Mouse (Mus musculus): ENCODE results near the gene Sppl3. TPM values are rescaled to one million over a fixed set of nuclear protein-coding genes. Genes with fewer than 3 reads are reported as not detected.

Gene Sppl3
- polyA plus RNA-seq (2015; fragmentation: Nextera tagmentation; extraction: Ambion mirVana): 19.0 and 39.4 TPM in 2 replicates

DNA sequence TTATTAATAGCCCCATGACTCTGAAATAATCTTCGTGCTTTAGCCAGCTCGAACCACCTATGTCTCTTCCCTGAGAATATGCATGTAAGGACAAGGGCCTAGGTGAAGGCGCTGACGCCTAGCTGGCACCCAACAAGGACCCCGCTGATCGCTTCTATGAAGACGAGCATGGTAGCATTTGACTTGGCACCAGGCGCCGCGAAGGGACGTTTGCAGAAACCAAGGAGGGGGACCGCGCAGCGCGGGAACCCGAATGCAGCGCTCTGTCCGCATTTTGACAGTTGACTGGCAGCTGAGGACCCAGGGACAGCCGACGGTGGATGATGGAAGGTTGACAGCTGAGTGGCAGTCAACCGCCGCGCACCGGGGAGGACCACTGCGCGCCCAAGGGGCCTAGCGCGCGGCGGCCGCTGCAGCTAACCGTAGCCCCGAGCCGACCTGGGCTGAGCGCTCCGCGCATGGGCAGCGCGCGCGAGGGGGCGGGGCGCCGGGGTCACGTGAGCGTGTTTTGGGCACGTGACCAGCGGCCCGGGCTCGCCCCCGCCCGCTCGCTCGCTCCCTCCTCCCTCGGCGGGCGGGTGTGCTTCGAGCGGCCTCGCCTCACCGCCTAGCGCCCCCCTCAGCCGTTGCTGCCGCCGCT is at the start of gene Sppl3:
Gene Sppl3, plus strand, starts transcription at position 561 of the 640 bp plus-strand sequence.
- peak; percentile 94 for DNase-seq (ENCODE audit: low spot score)
- H3K27me3 ChIP-seq (ENCODE audit: insufficient read depth, low read length): no peaks in the 10 kb centered on the region
- TF ChIP-seq CTCF (IDR thresholded peaks at IDR 0.05; ENCODE audit: low read depth): no peak
- peak within 1 kb of the TSS; percentile 91 for H3K4me3 ChIP-seq (replicated peaks; ENCODE audit: low read depth, low read length)
- WGBS: 2% methylated on average over 56 of the region's 65 CpGs
- no peaks in the 10 kb centered on the region for H3K9me3 ChIP-seq (replicated peaks; ENCODE audit: low read length)
- H3K27ac ChIP-seq: peak within 1 kb of the TSS; percentile 95
- peak within 1 kb of the TSS; percentile 98 for H3K9ac ChIP-seq (ENCODE audit: low read depth, low read length)
- H3K4me1 ChIP-seq (replicated peaks; ENCODE audit: insufficient read depth, low read length): peaks cover 21% of the 10 kb centered on the region
- H3K36me3 ChIP-seq (ENCODE audit: insufficient read depth, low read length): no peaks in the 10 kb centered on the region
- peak; percentile 91 for ATAC-seq (replicated peaks; ENCODE audit: low FRiP score, low read depth)
- H3K4me2 ChIP-seq (ENCODE audit: low read length): peak within 1 kb of the TSS; percentile 92

- Histone ChIP-seq H3K36me3 (ENCODE audit: insufficient read depth, low read length) (no peaks in the 10 kb centered on the region), H3K4me3 (replicated peaks; ENCODE audit: low read depth, low read length) (no peak overlapping the region), H3K9me3 (replicated peaks; ENCODE audit: low read length) (no peaks in the 10 kb centered on the region), H3K27me3 (ENCODE audit: insufficient read depth, low read length) (no peaks in the 10 kb centered on the region), H3K27ac (peak overlapping the region; percentile 57; the same call in 1 of the 2 replicates), H3K4me2 (ENCODE audit: low read length) (no peak overlapping the region), H3K9ac (ENCODE audit: low read depth, low read length) (no peak overlapping the region), H3K4me1 (replicated peaks; ENCODE audit: insufficient read depth, low read length) (peaks cover 10% of the 10 kb centered on the region)
- TF ChIP-seq CTCF (IDR thresholded peaks at IDR 0.05; ENCODE audit: low read depth): no peak
- peak; percentile 60 for ATAC-seq (replicated peaks; ENCODE audit: low FRiP score, low read depth)
- 17% methylated on average over 4 of the region's 4 CpGs for WGBS
- peak; percentile 73 for DNase-seq (ENCODE audit: low spot score)
Observed at GRCm38 (mm10) chr5:114961590-114962360, 49.2 kb upstream of the Sppl3 start.

DNA sequence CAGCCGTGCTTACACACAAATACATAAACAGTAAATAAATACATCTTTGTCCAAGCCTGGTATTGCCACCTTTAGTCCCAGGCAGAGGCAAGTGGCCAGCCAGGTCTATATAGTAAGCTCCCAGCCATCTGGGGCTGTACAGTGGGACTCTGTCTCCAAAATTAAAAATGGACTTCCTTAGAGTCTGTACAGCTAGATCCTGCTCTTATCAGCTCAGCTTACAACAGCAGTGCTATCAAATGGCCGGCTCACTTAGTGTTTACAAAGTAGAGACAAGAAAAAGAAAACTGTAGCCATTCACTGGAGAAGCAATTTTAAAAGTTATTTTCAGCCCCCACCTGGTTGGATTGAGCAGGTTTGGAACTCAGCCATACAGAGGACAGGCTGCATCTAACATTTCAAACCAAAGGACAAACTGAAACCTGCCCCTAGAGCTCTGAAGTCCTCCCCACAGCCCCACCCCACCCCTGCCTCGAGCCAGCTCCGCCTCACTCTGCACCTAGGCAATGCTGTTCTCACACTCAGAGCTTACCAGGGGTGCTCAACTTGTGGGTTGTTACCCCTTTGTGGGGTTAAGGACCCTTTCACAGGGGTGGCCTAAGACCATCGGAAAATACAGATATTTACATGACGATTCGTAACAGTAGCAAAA is 46.5 kb upstream of the Sppl3 start:
- Histone ChIP-seq H3K4me3 (replicated peaks; ENCODE audit: low read depth, low read length) (no peak overlapping the region), H3K27ac (peak overlapping the region; percentile 79)
- ATAC-seq (replicated peaks; ENCODE audit: low FRiP score, low read depth): no peak

GRCm38 (mm10) chr5:114964967-114965898 is 45.7 kb upstream of the Sppl3 start:
- H3K9me3 ChIP-seq (replicated peaks; ENCODE audit: low read length): no peaks in the 10 kb centered on the region
- peaks cover 10% of the 10 kb centered on the region for H3K4me1 ChIP-seq (replicated peaks; ENCODE audit: insufficient read depth, low read length)
- no peaks in the 10 kb centered on the region for H3K36me3 ChIP-seq (ENCODE audit: insufficient read depth, low read length)
- DNase-seq (ENCODE audit: low spot score) (peak; percentile 41), ATAC-seq (replicated peaks; ENCODE audit: low FRiP score, low read depth) (0 out of 2 replicates have a peak, but pooled peaks have one; percentile 15)
- TF ChIP-seq CTCF (IDR thresholded peaks at IDR 0.05; ENCODE audit: low read depth): no peak
- no peaks in the 10 kb centered on the region for H3K27me3 ChIP-seq (ENCODE audit: insufficient read depth, low read length)
- WGBS: 29% methylated on average over 17 of the region's 17 CpGs
- peak overlapping the region; percentile 79 for H3K27ac ChIP-seq
- H3K4me3 ChIP-seq (replicated peaks; ENCODE audit: low read depth, low read length): no peak overlapping the region
- H3K4me2 ChIP-seq (ENCODE audit: low read length): no peak overlapping the region
- no peak overlapping the region for H3K9ac ChIP-seq (ENCODE audit: low read depth, low read length)

More for the DNA sequence above, 46.5 kb upstream of the Sppl3 start:
- Histone ChIP-seq H3K9me3 (replicated peaks; ENCODE audit: low read length) (no peaks in the 10 kb centered on the region), H3K4me2 (ENCODE audit: low read length) (peak overlapping the region; percentile 3; the same call in 1 of the 2 replicates), H3K4me1 (replicated peaks; ENCODE audit: insufficient read depth, low read length) (peaks cover 10% of the 10 kb centered on the region), H3K27me3 (ENCODE audit: insufficient read depth, low read length) (no peaks in the 10 kb centered on the region), H3K36me3 (ENCODE audit: insufficient read depth, low read length) (no peaks in the 10 kb centered on the region), H3K9ac (ENCODE audit: low read depth, low read length) (no peak overlapping the region)
- 50% methylated on average over 7 of the region's 7 CpGs for WGBS
- DNase-seq (ENCODE audit: low spot score): no peak
- no peak for TF ChIP-seq CTCF (IDR thresholded peaks at IDR 0.05; ENCODE audit: low read depth)

DNA sequence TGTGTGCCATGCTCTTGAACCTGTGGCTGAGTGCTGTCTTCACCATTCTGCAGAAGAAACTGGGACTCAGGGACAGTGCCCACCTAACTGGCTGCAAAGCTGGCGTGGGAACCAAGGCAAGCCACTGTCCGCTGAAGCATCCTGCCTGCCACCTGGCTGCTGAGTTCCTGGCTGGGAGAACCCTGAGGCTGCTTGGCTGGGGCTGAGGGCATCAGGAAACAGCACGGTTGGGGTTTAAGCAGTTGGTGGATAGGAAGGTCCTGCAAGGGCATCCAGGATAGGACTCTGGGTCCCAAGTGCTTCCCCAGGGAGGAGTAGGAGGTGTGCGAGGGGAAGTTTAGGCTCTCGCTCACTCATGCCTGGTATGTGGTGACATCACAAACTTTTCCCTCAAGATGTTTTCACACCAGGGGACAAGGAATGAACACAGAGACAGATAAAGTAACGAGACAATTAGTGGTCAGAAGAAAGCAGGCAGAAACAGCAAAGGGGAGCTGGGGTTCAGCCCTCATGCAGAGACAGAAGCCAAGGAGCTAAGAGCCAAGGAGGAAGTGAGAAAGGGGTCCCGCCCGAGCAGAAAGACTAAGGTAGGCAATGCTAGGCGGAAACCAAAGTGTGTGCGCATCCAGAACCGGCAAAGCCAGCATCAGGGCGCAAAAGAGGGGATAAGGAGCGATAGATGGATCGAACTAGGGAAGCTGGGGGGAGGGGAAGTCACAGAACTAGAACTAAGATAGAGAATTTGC is 43.2 kb upstream of the Sppl3 start:
- no peaks in the 10 kb centered on the region for H3K9me3 ChIP-seq (replicated peaks; ENCODE audit: low read length)
- H3K4me3 ChIP-seq (replicated peaks; ENCODE audit: low read depth, low read length): no peak overlapping the region; the same call in 1 of the 2 replicates
- H3K27ac ChIP-seq: peak overlapping the region; percentile 81
- DNase-seq (ENCODE audit: low spot score) (no peak), ATAC-seq (replicated peaks; ENCODE audit: low FRiP score, low read depth) (no peak)
- no peaks in the 10 kb centered on the region for H3K36me3 ChIP-seq (ENCODE audit: insufficient read depth, low read length)
- TF ChIP-seq CTCF (IDR thresholded peaks at IDR 0.05; ENCODE audit: low read depth): 0 out of 2 replicates have a peak, but pooled peaks have one; percentile 13
- 22% methylated on average over 14 of the region's 14 CpGs for WGBS
- peak overlapping the region; percentile 63 for H3K4me2 ChIP-seq (ENCODE audit: low read length)
- peaks cover 4% of the 10 kb centered on the region for H3K4me1 ChIP-seq (replicated peaks; ENCODE audit: insufficient read depth, low read length)
- H3K9ac ChIP-seq (ENCODE audit: low read depth, low read length): peak overlapping the region; percentile 70
- no peaks in the 10 kb centered on the region for H3K27me3 ChIP-seq (ENCODE audit: insufficient read depth, low read length)

Measured in kidney, postnatal 0 days (tissue).